9 mouse cellular contexts compared by ENCODE assay signal in genomic region chr4:62250896-62251544, GRCm38 (mm10). TPM values are rescaled to one million over a fixed set of nuclear protein-coding genes. Genes with fewer than 3 reads are reported as not detected.
DNase-seq lines count a peak whose midpoint lies in the region; ATAC-seq and TF ChIP-seq lines count a peak whose summit lies in the region.
"Had no signal": no experiment of that assay in that cellular context is flagged by ENCODE, and none has a peak within 500 bp of the region (broad histone marks: within the 10 kb centered on the region; RNA-seq: fewer than 3 reads in every experiment).

No protein-coding gene starts in this region.

- peak; percentile 28; the same call in 1 of the 2 replicates for TF ChIP-seq CTCF in small intestine, adult 2 months (IDR thresholded peaks at IDR 0.05; ENCODE audit: extremely low read depth, insufficient read length, insufficient replicate concordance, low read depth, low read length)

- no peak overlapping the region for H3K4me2 ChIP-seq in midbrain, embryonic 12.5 days (replicated peaks)
- H3K4me2 ChIP-seq in midbrain, embryonic 13.5 days (replicated peaks) = no peak overlapping the region
- H3K4me2 ChIP-seq in heart, embryonic 12.5 days = no peak overlapping the region

- no peaks in the 10 kb centered on the region for H3K4me1 ChIP-seq in heart, embryonic 10.5 days
- H3K4me1 ChIP-seq in midbrain, embryonic 12.5 days = 0 out of 2 replicates have a peak, but pooled peaks cover 4% of the 10 kb centered on the region
- H3K4me1 ChIP-seq in midbrain, embryonic 13.5 days (replicated peaks) = no peaks in the 10 kb centered on the region
- no peaks in the 10 kb centered on the region for H3K4me1 ChIP-seq in small intestine, adult 2 months (ENCODE audit: control insufficient read depth, insufficient read depth, insufficient read length, low read length)
- no peaks in the 10 kb centered on the region for H3K4me1 ChIP-seq in heart, embryonic 12.5 days (replicated peaks)

- no peak for TF ChIP-seq POLR2A in small intestine, adult 2 months (IDR thresholded peaks at IDR 0.05; ENCODE audit: low read depth, low read length)

- H3K36me3 ChIP-seq in heart, embryonic 10.5 days = no peaks in the 10 kb centered on the region
- no peaks in the 10 kb centered on the region for H3K36me3 ChIP-seq in midbrain, embryonic 12.5 days
- no peaks in the 10 kb centered on the region for H3K36me3 ChIP-seq in midbrain, embryonic 13.5 days
- no peaks in the 10 kb centered on the region for H3K36me3 ChIP-seq in small intestine, adult 2 months (ENCODE audit: control insufficient read depth, insufficient read depth, low read length)
- no peaks in the 10 kb centered on the region for H3K36me3 ChIP-seq in heart, embryonic 12.5 days

- H3K27me3 ChIP-seq in heart, embryonic 10.5 days (ENCODE audit: insufficient read depth, poor library complexity, severe bottlenecking) = no peaks in the 10 kb centered on the region
- no peaks in the 10 kb centered on the region for H3K27me3 ChIP-seq in midbrain, embryonic 12.5 days
- H3K27me3 ChIP-seq in midbrain, embryonic 13.5 days = no peaks in the 10 kb centered on the region
- H3K27me3 ChIP-seq in small intestine, adult 2 months (ENCODE audit: control insufficient read depth, insufficient read depth, low read length) = no peaks in the 10 kb centered on the region
- no peaks in the 10 kb centered on the region for H3K27me3 ChIP-seq in heart, embryonic 12.5 days (replicated peaks)

- no peak overlapping the region for H3K4me3 ChIP-seq in heart, embryonic 10.5 days
- no peak overlapping the region for H3K4me3 ChIP-seq in midbrain, embryonic 12.5 days
- no peak overlapping the region for H3K4me3 ChIP-seq in midbrain, embryonic 13.5 days (replicated peaks)
- no peak overlapping the region for H3K4me3 ChIP-seq in small intestine, adult 2 months (ENCODE audit: low read depth, low read length)
- no peak overlapping the region for H3K4me3 ChIP-seq in heart, embryonic 12.5 days

- ATAC-seq in midbrain, embryonic 12.5 days (ENCODE audit: low FRiP score, low read depth) = peak; percentile 80
- no peak for ATAC-seq in midbrain, embryonic 13.5 days
- no peak for ATAC-seq in heart, embryonic 12.5 days (ENCODE audit: insufficient number of reproducible peaks, low FRiP score)

- no peak overlapping the region for H3K9ac ChIP-seq in midbrain, embryonic 12.5 days (replicated peaks)
- no peak overlapping the region for H3K9ac ChIP-seq in midbrain, embryonic 13.5 days (replicated peaks)
- no peak overlapping the region for H3K9ac ChIP-seq in heart, embryonic 12.5 days

- peak; percentile 55 for DNase-seq in heart, embryonic 10.5 days (ENCODE audit: low spot score)
- DNase-seq in heart, postnatal 4 days = no peak
- DNase-seq in embryo, embryonic 9.5 days (ENCODE audit: extremely low spot score) = peak; percentile 35
- no peak for DNase-seq in adrenal gland, postnatal 4 days (ENCODE audit: low spot score in 2 of 2)

- H3K27ac ChIP-seq in heart, embryonic 10.5 days = no peak overlapping the region
- no peak overlapping the region for H3K27ac ChIP-seq in midbrain, embryonic 12.5 days (replicated peaks)
- no peak overlapping the region for H3K27ac ChIP-seq in midbrain, embryonic 13.5 days
- H3K27ac ChIP-seq in small intestine, adult 2 months (ENCODE audit: insufficient read depth, low read depth, low read length) = no peak overlapping the region
- no peak overlapping the region for H3K27ac ChIP-seq in heart, embryonic 12.5 days (ENCODE audit: poor library complexity, severe bottlenecking)

- WGBS in heart, embryonic 10.5 days = 37% methylated on average over 3 of the region's 3 CpGs
- WGBS in midbrain, embryonic 12.5 days = 38% methylated on average over 3 of the region's 3 CpGs
- WGBS in midbrain, embryonic 13.5 days = 40% methylated on average over 3 of the region's 3 CpGs
- 48% methylated on average over 3 of the region's 3 CpGs for WGBS in small intestine, adult 2 months
- 37% methylated on average over 3 of the region's 3 CpGs for WGBS in heart, embryonic 12.5 days

- no peaks in the 10 kb centered on the region for H3K9me3 ChIP-seq in heart, embryonic 10.5 days
- no peaks in the 10 kb centered on the region for H3K9me3 ChIP-seq in midbrain, embryonic 12.5 days
- no peaks in the 10 kb centered on the region for H3K9me3 ChIP-seq in midbrain, embryonic 13.5 days
- H3K9me3 ChIP-seq in heart, embryonic 12.5 days (replicated peaks) = no peaks in the 10 kb centered on the region

RNA-seq across cellular contexts. Expression of gene Slc31a2, which starts 11.3 kb away (rescaled TPM):
- 12.8 and 14.5 TPM in 2 replicates for polyA plus RNA-seq in heart, embryonic 10.5 days (2016; fragmentation: Nextera tagmentation; extraction: Ambion mirVana)
- 1 to 10 TPM; 7.9 TPM for total RNA-seq in heart, postnatal 4 days (2021)
- polyA plus RNA-seq in midbrain, embryonic 12.5 days (2016; fragmentation: Nextera tagmentation; extraction: Ambion mirVana) = 9.5 and 10.2 TPM in 2 replicates
- 11.4 and 12.5 TPM in 2 replicates for polyA plus RNA-seq in midbrain, embryonic 13.5 days (2015; fragmentation: Nextera tagmentation; extraction: Ambion mirVana)
- polyA plus RNA-seq in small intestine, adult 2 months (2012; rRNA removed) = 8.8 and 10.4 TPM in 2 replicates
- 10 to 100 TPM; 26.3 to 27.6 TPM for total RNA-seq in adrenal gland, postnatal 4 days (2021)
- 16.7 and 16.9 TPM in 2 replicates for polyA plus RNA-seq in heart, embryonic 12.5 days (2016; fragmentation: Nextera tagmentation; extraction: Ambion mirVana)

RNA-seq across cellular contexts. Expression of gene Zfp37, which starts 20.2 kb away (rescaled TPM):
- polyA plus RNA-seq in heart, embryonic 10.5 days (2016; fragmentation: Nextera tagmentation; extraction: Ambion mirVana) = 9.1 and 9.8 TPM in 2 replicates
- total RNA-seq in heart, postnatal 4 days (2021) = 1 to 10 TPM; 7.8 to 8.3 TPM
- 28.1 and 31.5 TPM in 2 replicates for polyA plus RNA-seq in midbrain, embryonic 12.5 days (2016; fragmentation: Nextera tagmentation; extraction: Ambion mirVana)
- 28.1 and 34.6 TPM in 2 replicates for polyA plus RNA-seq in midbrain, embryonic 13.5 days (2015; fragmentation: Nextera tagmentation; extraction: Ambion mirVana)
- 0.03 and 0.19 TPM in 2 replicates for polyA plus RNA-seq in small intestine, adult 2 months (2012; rRNA removed)
- total RNA-seq in adrenal gland, postnatal 4 days (2021) = 10 to 100 TPM; 11.3 to 12.3 TPM
- polyA plus RNA-seq in heart, embryonic 12.5 days (2016; fragmentation: Nextera tagmentation; extraction: Ambion mirVana) = 8.9 and 9.7 TPM in 2 replicates
- total RNA-seq: monocyte, adult 5-6 weeks had no signal

Comparison
In these comparisons a context has a peak if more than half of its experiments do, and no peak if none do; other contexts are left out.
1. DNase-seq: peak in heart, embryonic 10.5 days (single experiment) and embryo, embryonic 9.5 days (single experiment); none in heart, postnatal 4 days (single experiment) and adrenal gland, postnatal 4 days (0 of 2).